In genomic region chr19:57039258-57039657, GRCm38 (mm10) we compare ENCODE assay signal across 8 mouse cellular contexts. TPM values are rescaled to one million over a fixed set of nuclear protein-coding genes. Genes with fewer than 3 reads are reported as not detected.
DNase-seq lines count a peak whose midpoint lies in the region; ATAC-seq and TF ChIP-seq lines count a peak whose summit lies in the region.

No protein-coding gene starts in this region.

- no peaks in the 10 kb centered on the region for H3K9me3 ChIP-seq in G1E (replicated peaks)
- H3K9me3 ChIP-seq in limb, embryonic 10.5 days (replicated peaks) = no peaks in the 10 kb centered on the region

- H3K4me1 ChIP-seq in G1E (ENCODE audit: insufficient read depth, low read depth, low read length) = no peaks in the 10 kb centered on the region
- H3K4me1 ChIP-seq in limb, embryonic 10.5 days = peaks cover 3% of the 10 kb centered on the region; the same call in 1 of the 2 replicates

- TF ChIP-seq CTCF in G1E (IDR thresholded peaks at IDR 0.05; ENCODE audit: low read depth, low read length) = no peak

- 0 out of 2 replicates have a peak, but pooled peaks cover 2% of the 10 kb centered on the region for H3K27me3 ChIP-seq in G1E (ENCODE audit: insufficient read depth, low read length)
- no peaks in the 10 kb centered on the region for H3K27me3 ChIP-seq in limb, embryonic 10.5 days (ENCODE audit: low read depth, poor library complexity, severe bottlenecking)

- H3K4me3 ChIP-seq in G1E (ENCODE audit: low read depth, low read length) = no peak overlapping the region
- H3K4me3 ChIP-seq in limb, embryonic 10.5 days = no peak overlapping the region

- no peak overlapping the region for H3K27ac ChIP-seq in limb, embryonic 10.5 days

- H3K36me3 ChIP-seq in G1E (replicated peaks) = no peaks in the 10 kb centered on the region
- no peaks in the 10 kb centered on the region for H3K36me3 ChIP-seq in limb, embryonic 10.5 days

- peak; percentile 39 for DNase-seq in adrenal gland, postnatal 10 days
- no peak for DNase-seq in adrenal gland, adult 2 months
- DNase-seq in kidney, postnatal 4 days = peak; percentile 40 to 61
- no peak for DNase-seq in kidney, postnatal 14 days
- DNase-seq in G1E (ENCODE audit: low spot score) = peak; percentile 6
- peak; percentile 38 for DNase-seq in limb, embryonic 10.5 days (ENCODE audit: low spot score)
- no peak for DNase-seq in gastrocnemius, postnatal 25 days
- DNase-seq in frontal cortex, postnatal 25 days (ENCODE audit: low spot score in 2 of 2) = no peak

- 70% methylated on average over 6 of the region's 6 CpGs for WGBS in limb, embryonic 10.5 days

- no peak for ATAC-seq in G1E (ENCODE audit: extremely low read depth, insufficient number of reproducible peaks, low FRiP score, poor library complexity, severe bottlenecking)

RNA-seq across cellular contexts. Expression of gene Afap1l2, which starts 31.2 kb away (rescaled TPM):
- 10 to 100 TPM; 11.4 to 17.4 TPM for total RNA-seq in adrenal gland, postnatal 10 days (2021)
- total RNA-seq in adrenal gland, adult 2 months (2021) = 10 to 100 TPM; 22.7 to 29.7 TPM
- polyA plus RNA-seq in adrenal gland, adult 2 months (2012; rRNA removed) = 4.5 and 5.6 TPM in 2 replicates
- total RNA-seq in G1E (2014; fragmentation: Nextera tagmentation) (not detected in 2 replicates), G1E (2017) (0.11 and 0.12 TPM in 2 replicates)
- not detected in 2 replicates for polyA plus RNA-seq in G1E (2012)
- polyA plus RNA-seq in limb, embryonic 10.5 days (2016; fragmentation: Nextera tagmentation; extraction: Ambion mirVana) = 0.51 and 1.1 TPM in 2 replicates
- total RNA-seq in gastrocnemius, postnatal 25 days (2021) = 1 to 10 TPM; 2.3 to 3.8 TPM

Comparison
In these comparisons a context has a peak if more than half of its experiments do, and no peak if none do; other contexts are left out.
1. DNase-seq: peak in adrenal gland, postnatal 10 days (single experiment), kidney, postnatal 4 days (2 of 2), G1E (single experiment) and limb, embryonic 10.5 days (single experiment); none in adrenal gland, adult 2 months (single experiment), kidney, postnatal 14 days (single experiment), gastrocnemius, postnatal 25 days (single experiment) and frontal cortex, postnatal 25 days (0 of 2).